Mouse (Mus musculus) right cerebral cortex, adult 18-20 months (tissue): ENCODE measurements around the gene Smyd4.

ENCODE experiments used
- DNase-seq: peaks from one replicate; pipeline ENCODE4 v3.0.0; 2022; ENCODE audit warnings: mixed read lengths

Gene Smyd4

DNA sequence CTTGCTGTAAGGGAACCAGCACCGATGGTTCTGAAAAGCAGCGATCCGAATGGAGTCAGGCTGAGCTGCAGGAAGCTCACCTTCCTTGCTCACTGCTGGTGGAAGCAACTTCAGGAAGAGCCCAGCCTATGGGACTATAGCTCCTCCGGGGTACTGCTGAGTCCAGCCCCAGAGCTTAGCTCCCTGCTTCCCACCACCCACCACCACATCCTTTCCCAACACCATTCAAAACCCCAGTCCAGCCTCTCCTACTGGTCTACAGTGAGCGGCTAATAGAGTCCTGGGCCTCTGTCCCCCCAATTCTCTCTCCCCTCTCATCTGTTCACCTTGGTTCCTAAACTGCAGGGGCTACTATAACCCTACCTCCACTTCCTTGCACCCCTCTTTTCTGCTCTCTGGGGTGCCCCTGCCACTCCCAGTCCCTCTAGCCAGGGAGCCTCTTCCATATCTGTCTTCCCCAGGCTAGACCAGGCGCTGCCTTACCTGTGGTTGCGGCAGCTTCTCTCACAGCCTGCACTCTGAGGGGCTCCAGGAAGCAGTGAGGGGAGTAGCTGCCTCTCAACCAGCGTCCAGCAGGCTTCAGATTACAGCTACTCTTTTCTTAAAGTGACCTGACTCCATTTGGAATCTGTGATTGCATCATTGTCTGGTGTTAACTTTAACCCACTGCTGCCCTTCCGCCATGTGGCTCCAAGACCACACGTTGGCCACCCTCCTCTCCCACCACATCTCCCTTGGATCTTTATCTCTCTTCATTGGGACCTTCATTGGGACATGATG, 74.0 kb downstream of the Smyd4 start, which contains the start of gene Serpinf1:
TSS of gene Serpinf1 (minus strand) at position 689 of the 780 bp plus-strand sequence.
- no peak for DNase-seq

DNA sequence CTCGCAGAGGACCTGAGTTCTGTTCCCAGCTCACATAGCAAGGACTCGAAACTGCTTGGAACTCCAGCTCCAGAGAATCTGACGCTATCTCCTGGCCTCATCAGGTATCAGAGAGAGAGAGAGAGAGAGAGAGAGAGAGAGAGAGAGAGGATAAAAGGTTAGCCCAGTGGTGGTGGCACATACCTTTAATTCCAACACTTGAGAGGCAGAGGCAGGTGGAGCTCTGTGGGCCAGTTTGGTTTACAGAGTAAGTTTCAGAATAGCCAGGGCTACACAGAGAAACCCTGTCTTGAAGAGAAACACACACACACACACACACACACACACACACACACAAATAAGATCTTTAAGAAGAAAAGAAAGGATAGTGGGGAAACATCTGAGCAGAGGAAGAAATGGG, 74.9 kb downstream of the Smyd4 start:
- DNase-seq, result no peak

DNA sequence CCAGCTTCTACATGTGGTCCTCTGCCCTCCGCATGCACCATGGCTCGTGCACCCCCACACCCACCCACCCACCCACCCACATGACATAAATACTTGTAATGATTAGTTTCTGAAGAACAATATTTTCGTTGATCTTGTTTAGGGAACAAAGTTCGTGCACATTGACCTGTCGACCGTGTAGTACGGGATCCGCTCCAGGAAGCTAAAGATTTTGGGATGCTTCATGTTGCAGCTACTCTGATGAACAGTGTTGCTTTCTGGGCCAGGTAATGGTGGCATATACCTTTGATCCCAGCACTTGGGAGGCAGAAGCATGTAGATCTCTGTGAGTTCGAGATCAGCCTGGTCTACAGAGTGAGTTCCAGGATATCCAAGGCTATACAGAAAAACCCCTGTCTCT, 75.8 kb downstream of the Smyd4 start:
- DNase-seq, result no peak

DNA sequence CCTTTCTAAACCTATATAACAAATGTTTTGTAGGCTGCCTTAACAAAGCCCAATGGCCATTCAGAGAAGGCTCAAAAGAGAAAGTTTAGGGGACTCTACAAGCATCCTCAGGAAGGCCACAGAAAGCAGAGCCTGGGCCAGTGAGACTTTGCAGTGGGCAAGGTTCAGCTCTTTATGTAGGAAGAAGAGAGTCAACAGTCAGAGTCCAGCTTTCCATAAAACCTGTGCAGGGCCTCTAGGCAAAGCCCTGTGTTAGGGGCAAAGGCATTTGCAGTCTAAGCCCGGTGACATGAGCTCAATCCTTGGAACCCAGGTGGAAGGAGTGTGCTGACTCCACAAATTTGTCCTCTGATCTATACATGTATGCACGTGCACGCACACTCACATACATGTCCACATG, 76.2 kb downstream of the Smyd4 start:
- DNase-seq, result no peak

DNA sequence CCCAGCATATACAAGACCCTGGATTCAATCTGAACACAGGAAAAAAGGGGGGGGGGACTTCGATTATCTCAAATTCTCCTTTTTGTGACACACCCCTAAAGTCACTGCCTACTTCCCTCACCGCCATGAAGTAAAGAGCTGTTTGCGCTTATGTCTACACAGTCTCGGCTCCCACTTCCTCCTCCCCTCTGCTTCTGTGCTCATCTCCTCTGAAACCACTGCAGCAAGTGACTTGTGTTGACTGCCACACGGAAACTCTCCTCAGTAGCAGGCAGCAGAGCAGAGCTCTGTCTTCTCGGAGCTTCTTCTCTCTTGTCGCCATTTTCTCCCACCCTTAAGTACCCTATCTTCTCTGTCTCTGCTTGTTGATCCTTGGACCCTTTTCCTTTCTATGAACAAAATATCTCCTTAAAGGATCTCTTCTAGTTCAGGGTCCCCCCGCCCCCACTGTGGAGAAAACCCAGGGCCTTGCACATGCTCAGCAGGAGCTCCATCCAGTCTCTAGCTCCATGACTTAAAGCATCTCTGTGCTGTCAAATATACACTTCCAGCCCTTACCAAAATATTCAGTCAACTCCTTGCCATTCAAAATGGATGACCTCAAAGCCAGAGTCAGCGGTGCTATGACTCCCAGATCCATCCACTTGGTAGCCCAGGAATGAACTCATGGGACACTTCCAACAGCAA, 80.9 kb downstream of the Smyd4 start:
- DNase-seq, result no peak

DNA sequence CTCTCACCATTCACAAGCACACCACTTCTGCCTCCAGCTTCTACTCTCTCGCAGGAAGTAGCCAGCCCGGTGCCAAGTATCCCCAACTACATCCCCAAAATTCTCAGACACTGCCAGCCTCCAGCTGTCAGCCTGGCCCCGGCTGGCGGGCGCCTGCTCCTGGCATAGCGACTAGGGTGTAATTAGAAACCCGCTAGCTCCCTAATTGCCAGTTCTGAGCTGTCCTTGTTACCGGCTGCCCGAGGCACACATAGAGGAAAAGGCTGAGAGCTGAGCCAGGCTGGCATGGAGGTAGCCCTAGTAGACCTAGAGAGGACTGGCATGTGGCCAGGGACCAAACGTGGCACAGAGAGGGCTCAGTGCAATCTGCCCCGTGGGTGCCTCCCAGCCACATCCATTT, 83.1 kb downstream of the Smyd4 start:
- peak; percentile 80 for DNase-seq

DNA sequence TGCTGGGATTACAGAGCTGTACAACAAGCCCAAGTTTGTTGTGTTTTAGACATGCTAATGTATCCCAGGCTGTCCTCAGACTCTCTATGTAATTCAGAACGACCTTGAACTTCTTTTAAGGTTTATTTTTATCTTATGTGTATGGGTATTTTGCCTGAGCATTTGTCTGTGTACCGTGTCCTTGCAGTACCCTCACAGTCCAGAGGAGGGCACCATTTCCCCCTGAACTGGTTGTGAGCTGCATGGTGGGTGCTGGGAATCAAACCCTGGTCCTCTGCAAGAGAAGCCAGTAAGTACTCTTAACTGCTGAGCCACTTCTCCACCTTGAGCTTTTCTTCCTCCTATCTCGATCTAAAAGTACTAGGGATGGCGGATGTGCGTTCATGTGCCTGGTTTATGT, 85.9 kb downstream of the Smyd4 start:
- no peak for DNase-seq

DNA sequence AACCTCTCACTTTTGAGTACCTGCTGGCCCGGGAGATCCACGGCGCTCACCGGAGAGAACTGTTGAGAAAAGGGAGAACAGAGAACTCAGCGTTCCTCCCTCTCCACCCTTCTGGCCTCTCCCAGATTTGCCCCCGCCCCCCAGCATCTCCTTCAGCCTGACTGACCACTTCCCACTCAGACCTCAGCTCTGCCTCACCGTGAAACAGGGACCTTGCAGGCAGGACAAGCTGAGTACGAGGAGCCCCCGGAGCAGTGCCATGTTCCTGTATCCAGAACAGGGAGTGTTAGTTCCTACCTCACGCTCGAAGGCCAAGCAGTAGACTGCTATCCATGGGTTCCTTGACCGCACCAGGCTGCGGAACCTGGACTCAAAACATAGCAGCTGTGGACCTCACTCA, 90.0 kb downstream of the Smyd4 start:
- no peak for DNase-seq

DNA sequence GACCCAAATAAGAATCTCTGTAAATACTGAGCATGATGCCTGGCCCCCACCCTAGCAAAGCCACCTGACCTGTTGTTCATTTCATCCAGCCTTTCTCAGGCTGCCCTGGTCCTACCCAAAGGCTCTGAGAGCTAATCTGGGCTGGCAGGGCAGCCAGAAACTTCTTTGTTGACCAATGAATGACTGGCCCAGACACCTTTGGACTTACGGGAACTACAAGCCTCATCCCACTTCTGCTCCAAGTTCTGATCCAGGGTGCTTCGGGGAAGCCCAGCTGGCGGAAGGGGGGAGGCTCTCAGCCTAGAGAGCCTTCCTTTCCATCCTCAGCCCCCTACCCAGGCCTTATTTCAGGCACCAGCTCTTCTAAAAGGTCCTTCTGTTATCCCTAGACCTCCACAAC, 90.6 kb downstream of the Smyd4 start:
- DNase-seq, result no peak

DNA sequence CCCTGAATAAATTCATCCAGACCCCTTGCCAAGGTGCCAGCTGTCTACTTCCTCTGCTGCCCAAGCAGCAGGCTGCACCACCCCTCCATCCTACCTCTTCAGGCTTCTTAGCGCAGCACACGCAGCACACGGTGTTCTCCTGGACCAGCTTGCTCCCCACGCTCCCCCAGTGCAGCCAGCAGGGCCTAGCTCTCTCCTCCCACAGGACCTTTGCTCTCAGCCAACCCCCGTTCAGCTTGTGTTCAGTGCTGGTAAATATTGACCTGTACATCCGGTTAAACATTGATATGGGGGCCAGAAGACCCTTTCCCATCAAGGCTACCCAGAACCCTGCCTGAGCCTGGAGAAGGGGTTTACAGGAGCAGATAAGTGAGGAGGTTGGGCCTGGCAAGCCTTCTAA, 91.1 kb downstream of the Smyd4 start, which contains the start of gene Serpinf2:
TSS of gene Serpinf2 (minus strand) at position 229 of the 400 bp plus-strand sequence.
- no peak for DNase-seq

DNA sequence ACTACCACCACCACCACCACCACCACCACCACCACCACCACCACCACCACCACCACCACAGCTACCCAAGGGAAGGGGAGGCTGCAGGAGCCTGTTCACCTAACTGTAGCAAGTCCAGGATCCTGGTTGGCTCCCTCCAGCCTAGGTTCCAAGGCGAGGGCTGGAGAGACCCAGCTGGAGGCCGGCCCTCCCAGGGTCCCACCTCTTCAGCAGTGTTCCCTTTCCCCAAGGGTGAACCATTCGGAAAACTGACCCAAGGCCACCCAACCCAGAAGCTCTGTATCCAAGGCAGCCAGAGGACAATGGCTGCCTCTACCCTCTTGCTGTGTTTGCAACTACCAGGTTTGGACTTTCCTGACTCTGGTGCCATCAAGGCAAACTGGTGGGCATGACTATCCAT, 91.7 kb downstream of the Smyd4 start:
- DNase-seq, result no peak

DNA sequence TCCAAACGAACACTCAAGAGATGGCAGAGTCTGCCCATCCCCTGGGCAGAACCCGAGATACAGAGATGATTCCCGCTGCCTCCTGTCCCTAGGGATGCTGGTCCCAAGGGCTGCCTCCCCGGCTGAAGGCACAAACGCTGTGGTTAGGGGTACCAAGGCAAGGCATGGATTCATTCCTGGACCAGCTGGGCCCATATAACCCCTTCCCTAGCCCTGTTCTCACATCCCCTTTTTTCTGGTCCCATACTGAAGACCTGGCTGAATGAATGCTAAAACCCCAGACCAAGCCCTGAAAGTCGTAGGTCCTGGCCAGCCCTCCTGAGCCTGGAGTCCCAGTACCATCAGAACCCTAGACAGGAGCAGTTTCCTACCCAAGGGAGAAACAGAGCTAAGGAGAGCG, 92.8 kb downstream of the Smyd4 start:
- no peak for DNase-seq

DNA sequence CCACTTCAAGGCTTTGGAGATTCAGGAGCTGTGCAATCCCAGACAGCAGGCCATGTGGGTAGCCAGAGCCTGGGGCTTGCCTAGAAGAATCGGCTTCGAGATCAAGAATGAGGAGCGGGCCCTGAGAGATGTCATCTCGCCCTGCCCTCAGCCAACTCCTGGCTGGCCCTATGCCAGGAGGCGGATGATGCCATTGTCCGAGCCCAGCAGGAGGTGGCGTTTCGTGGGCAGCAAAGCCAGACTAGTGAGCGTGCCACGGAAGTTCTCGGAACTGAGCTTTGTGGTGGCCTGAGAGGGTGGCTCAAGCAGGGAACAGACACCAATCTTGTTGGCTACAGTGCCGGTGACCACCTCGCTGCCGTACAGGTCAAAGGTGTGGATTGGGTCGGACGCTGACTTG, 93.4 kb downstream of the Smyd4 start:
- DNase-seq, result no peak

DNA sequence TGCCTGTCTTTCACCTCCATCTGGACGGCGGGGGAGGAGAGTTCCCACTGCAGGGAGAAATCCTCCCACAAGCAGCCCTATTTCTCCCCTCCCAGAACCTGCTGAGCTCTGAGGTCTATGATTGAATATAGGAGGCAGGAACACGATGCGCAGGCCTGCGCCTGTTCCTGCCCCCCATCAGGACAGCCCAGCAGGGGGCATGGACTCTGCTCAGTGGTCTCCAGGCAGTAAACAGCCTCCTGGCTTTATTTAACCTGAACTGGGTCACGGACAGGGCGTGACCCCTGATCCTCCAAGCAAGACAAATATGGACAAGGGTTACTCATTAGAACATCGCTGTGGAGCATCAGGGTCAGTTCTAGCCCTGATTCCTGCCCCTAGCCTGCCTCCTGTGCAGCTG, 95.5 kb downstream of the Smyd4 start:
- DNase-seq, result no peak

DNA sequence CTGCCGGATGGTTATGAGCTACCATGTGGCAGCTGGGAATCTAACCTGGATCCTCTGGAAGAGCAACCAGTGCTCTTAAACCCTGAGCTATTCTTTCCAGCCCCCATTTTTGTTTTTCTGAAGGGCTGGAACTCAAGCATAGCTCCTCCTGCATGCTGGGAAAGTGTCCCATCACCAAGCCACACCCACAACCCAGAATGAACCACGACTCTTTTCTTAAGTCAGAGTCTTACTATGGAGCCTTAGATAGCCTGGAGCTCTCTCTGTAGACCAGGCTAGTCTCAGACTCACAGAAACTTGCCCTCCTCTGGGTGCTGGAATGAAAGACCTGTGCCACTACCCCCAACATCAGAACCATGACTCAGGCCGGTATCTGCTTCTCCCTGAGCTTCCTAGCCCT, 100.3 kb downstream of the Smyd4 start:
- no peak for DNase-seq

DNA sequence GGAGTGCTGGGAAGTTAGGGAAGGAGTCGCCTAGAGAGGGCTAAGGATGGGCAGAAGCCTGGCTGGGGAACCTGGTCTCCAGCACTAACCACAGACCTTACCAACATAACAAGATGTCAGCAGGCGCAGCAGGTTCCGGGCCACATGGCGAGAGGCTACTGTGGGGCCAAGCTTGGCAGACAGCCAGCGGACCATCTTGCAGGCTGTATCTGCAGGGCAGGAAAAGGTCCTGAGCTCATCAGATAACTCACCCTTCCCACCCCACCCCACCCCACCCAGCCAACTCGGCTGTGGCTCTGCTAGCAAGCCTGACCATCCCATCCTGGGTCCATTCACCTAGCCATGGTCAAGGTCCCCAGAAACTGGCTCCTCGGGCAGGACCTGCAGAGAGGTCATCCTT, 101.5 kb downstream of the Smyd4 start:
- DNase-seq, result no peak

DNA sequence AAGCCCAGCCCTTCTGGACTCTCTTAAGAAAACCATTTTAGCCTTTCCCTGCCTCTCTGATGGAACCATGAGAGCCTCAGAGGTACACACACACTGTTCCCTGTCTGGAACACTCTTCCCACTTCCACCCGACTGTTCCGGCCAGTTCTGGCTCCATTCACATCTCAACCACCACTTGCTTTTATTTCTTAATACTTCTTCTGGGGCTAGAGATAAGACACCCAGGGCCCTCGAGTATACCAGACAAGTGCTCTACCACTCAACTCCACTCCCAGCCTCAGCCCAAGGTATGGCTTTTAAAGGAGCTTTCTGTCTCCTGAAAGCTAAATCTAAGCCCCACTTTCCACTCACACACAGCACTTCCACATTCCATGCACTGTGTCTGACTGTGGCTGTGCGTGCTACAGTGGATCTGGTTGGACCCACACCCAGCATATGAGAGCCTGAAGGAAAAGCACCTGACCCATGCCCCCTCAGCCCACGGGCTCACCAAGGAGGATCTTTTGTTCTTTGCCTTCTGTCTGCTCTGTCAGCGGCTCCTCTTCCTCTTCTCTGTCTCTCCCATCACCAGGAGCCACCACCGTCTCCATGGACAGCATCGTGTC, 102.2 kb downstream of the Smyd4 start:
- DNase-seq, result no peak

DNA sequence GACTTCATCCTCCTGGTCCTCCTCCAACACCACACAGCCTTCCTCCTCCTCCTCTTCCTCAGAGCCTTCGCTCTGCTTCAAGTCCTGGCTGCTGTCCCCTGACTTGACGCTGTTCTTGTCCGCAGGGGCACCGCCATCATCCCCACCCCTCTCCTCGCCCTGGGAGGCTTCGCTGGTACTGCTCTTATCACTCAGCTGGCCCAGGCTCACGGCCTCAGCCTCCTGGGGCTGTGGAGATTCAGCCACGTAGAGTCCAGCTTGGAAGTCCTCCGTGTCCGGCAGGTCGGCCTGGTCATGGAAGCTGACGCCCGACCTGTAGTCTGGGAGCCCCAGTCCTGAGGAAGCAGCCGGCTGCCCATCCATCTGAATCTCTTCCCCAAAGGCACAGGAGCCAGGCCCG, 102.7 kb downstream of the Smyd4 start:
- DNase-seq, result no peak

DNA sequence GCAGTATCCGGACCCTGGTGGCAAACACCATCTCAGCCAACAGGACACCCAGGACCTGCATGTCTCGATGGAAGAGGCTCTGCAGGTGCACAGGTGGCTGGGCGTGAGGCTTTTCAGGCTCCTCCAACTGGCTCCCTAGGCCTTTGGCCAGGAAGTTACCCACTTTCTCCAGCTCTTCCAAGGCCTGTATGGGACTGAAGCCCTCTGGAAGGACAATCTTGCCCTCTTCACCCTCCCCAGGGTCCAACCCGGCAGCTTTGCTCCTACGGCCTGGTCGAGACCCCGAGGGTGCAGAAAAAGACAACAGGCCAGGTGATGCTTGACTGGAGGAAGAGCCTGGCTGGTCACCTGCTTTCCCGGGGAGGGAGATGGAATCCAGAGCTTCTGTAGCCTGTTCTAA, 103.8 kb downstream of the Smyd4 start:
- no peak for DNase-seq

DNA sequence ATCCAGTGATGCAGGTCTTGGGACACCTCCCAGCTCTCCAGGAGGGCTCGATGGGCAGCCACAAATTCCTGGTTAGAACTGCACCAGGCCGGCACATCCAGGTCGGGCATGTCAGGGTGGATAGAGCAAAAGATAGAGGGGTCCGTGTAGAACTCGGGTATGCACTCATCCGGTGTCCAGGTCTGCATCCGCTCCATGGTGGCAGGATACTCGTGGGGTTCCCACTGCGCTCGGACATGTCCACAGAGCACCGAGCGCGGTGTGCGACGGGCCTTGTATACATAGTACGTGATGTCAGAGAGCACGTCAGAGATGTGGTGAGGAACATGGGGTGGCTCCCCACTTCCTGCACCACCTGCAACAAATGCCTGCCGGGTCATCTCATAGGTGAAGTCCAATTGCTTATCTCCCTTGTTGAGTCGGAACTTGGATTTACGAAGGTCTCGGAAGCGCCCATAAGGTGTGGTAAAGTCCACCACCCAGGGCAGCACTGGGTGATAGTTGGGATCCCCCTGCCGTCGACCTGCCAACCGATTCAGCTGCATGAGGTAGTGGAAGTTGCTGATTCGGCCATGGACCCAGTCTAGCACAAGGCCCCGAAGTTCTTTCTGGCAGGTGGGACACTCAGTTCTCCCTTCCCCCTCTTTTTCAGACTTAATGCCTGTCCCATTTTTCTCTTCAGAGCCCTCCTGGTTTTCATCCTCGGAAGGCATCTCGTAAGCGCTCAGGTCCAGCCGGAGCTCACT, 104.8 kb downstream of the Smyd4 start:
- no peak for DNase-seq

DNA sequence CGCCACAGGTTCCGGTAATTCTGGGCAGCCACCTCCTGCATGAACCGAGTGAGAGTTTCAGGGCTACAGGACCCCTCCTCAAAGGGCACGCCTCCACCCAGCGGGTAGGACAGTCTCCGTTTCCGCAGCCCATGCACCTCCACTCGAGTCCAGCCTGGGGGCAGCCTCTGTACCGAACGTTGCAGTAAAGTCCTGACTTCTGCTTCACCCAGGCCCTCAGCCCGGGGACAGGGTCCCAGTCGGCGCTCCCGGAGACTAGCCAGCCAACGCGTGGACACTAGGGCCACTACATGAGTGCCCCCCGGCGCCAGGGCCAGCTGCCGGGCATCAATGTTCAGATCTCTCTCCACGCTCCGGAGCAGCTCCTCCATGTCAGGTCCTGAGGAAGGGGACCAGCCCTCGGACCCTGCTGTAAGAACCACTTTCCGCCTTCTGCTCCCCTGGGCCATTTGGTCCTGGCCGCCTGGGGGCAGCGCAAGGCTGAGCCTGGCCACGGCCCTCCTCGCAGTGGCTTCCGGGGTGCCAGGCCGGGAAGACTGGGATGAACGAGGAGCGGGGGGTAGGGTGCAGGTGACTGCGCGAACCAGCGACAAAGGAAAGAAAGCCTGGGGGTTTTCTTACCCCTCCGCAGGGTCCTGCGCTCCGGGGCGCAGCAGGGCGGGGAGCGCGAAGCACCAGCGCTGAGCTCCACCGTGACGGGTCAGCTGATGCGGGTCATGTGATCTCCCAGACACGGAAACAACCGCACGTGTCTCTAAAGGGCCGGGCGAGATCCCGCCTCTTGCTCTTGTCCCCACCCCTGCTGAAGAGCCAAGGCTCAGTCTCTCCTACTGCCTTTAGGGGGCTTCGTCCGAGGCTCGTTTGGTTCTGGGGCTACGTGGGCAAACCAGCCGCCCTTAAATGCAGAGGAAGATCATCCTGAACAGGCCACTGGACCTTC, 106.0 kb downstream of the Smyd4 start, which contains the start of gene Wdr81:
TSS of gene Wdr81 (minus strand) at position 727 of the 940 bp plus-strand sequence.
- DNase-seq, result peak; percentile 92
